Mouse (Mus musculus) thymus, postnatal 4 days (tissue): Measurements from ENCODE around the gene Sds.

Experiments
- DNase-seq: peaks from one replicate; pipeline ENCODE4 v3.0.0; 2021

Sds gene

DNA sequence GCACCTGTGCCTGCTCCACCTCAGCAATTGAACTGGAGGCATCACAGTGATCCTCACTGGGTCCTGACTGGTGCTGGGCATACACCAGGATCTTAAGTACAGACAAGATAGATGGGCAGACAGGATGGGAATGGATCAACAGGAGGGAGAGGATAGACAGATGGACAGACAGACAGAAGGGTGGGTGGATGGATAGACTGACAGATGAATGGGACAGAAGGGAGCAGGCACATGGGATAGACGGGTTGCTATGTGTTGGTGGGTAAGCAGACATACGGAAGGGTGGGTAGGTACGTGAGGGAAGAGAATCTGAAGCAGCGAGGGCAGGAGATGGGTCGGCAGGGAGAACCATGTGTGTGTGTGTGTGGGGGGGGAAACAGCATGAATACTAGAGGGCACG lies 17.1 kb downstream of the Sds start:
- DNase-seq, result no peak

DNA sequence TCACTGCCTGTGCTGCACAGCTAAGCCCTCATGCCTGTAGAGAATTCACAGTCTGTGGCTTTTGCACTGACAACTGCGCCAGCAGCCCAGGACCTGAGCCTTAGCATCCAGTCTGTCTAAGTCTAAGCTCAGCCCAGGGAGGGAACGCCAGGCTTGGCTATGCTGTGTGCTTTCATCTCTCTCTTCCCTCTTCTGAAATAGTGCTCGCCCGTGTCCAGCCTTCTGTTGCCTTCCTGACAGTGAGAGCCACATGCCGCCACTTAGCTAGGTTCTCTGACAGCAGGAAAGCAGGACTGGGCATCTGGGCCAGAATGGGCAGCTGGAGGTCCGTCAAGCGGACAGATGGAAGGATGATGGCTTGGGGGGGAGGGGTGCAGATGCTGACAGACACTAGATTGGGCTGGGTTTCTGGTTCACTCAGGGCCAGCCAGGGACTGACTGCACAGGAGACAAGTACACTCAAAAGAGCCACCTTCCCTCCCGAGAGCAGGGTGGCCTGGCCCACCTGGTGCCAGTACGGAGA lies 17.6 kb downstream of the Sds start:
- DNase-seq, result no peak

GRCm38 (mm10) chr5:120495064-120495702 lies 18.9 kb downstream of the Sds start:
- DNase-seq, result no peak

DNA sequence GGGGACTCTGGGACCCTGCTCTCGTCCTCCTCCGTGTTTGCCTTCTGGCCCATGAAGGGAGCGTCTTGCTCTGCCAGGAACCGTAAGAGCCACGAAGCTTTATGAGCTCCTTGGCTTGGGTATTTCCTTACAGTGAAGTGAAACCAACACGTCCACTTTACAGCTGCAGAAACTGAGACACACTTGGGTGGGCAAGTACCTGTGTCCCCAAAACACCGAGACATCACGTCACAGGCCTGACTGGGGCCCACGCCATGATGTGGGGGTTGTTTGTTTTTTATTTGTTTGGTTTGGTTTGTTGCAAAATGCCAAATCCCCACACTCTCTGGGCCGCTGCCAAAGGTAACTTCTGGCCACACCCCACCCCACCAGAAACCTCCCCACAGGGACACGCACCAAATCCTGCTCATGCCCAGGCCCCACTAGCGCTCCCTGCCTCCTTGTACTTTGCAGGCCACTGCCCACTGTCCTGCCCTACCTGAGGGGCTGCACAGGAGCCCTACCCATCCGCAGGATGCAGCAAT lies 19.4 kb downstream of the Sds start:
- no peak for DNase-seq

DNA sequence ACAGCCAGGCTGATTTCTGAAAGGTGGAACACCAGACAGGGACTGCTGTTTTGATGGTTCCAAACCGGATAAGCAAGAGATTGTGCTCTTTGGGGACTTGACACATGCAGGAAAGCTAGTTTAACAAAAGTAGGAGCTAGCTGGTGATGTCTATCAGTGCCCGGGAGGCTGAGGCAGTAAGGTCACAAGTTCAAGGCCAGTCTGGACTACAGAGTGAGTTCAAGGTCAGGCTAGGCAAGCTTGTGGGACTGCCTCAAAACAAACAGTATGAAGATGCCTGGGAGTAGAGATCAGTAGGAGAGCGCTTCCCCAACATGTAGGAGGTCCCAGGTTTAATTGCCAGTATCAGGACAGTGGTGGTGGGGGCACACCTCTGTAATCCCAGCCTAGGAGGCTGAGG lies 20.7 kb downstream of the Sds start:
- no peak for DNase-seq

DNA sequence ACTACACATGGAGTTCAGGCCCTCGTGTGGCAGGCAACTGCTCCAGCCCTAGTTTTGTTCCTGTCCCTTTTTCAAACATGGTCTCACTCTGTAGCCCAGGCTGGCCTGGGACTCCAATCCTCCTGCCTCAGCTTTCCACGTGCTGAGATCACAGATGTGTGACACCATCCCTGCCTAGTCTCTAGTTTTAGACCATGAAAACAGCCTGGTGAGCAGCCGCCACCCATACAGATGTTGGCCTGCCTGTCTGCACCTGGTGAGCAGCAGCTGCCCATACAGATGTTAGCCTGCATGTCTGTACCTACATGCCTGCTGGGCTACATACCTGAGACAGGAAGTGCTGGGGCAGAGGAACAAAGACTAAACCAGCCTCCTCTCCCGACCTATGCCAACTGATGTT lies 22.9 kb downstream of the Sds start:
- no peak for DNase-seq

GRCm38 (mm10) chr5:120500609-120501008 lies 24.3 kb downstream of the Sds start:
- DNase-seq, result peak; percentile 40

GRCm38 (mm10) chr5:120502147-120502621 lies 25.9 kb downstream of the Sds start:
- no peak for DNase-seq

- no peak for DNase-seq
These were observed 26.4 kb downstream of the Sds start for GRCm38 (mm10) chr5:120502675-120503143.

DNA sequence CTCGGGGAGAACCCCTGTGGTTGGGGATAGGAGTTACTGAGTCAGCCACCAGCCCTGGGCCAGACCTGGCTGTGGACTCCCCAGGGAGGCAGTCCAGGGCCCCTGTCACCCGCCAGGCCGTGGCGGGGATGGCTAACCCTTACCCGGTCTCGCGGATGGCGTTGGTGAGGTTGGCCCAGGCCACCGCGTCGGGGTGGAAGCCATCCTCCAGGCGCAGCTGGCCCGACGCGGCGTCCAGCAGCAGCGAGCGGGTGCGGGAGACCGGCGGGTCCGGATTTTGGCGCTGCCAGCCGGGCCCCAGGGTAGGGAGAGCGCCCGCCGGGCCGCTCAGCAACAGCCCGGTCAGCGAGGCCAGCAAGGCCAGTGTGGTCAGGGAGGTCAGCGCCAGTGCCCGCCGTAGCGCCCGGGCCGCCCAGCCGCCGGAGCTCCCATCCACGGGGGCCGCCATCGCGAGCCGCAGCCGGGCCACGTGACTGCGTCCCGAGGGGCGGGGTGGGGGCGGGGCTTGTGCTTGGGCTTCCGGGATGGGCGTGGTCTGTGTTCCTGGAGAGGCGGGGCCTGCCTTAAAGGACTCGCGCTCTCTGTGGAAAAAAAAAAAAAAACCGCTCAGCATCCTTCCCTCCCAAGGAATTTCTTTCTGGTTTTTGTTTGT lies 26.9 kb downstream of the Sds start, which contains the start of gene Plbd2:
Gene Plbd2 (minus strand): TSS at position 482 of the 652 bp plus-strand sequence.
- DNase-seq, result peak; percentile 88

- peak; percentile 81 for DNase-seq
These were observed 29.0 kb downstream of the Sds start for GRCm38 (mm10) chr5:120505368-120505767.

DNA sequence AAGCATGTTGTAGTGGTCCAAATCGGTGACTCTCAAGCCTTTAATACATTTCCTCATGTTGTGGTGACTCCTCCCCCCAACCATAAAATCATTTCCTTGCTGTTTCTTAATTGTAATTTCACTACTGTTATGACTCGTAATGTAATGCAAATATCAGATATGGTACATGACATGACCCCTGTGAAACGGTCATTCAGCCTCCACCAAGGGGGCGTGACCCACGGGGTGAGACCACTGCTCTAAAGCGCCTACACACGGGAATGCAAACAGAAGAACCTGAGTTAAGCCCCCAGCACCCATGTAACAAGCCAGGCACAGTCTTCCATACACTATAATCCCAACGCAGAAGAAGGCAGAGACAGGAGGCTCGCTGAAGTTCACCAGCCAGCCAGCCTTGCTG lies 29.5 kb downstream of the Sds start:
- no peak for DNase-seq

GRCm38 (mm10) chr5:120506490-120506889 lies 30.2 kb downstream of the Sds start:
- no peak for DNase-seq

GRCm38 (mm10) chr5:120507311-120507710 lies 31.0 kb downstream of the Sds start:
- no peak for DNase-seq

- DNase-seq, result peak; percentile 98
These were observed 34.8 kb downstream of the Sds start, which contains the start of gene Slc8b1 for GRCm38 (mm10) chr5:120510982-120511642. Slc8b1 (plus strand) TSS chr5:120511168.

DNA sequence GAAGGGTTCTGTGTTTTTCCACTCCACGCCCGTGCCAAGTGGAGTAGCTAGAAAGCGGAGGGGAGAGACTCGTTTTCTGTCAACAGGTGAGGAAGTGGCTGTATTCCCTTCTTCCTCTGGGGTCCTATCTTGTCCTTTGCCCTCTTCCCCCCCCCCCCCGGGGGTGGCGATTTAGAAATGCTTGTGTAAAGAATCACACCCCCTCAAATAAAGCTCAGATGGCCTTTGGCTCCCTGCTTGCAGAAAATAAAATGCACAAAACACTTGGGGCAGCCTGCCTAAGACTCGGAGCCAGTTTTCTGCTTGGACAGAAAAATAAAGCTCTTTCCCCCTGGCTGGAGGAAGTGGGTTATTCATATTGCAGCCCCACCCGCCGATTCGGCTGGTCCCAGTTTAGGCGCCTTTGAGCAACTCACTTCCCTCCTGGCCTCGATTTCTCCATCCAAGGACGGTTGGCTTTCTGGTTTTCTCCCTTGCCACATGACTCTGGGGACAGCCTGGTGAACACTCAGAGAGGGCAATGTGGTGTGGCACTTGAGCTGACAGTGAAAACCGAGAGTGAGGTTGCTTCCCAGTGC lies 35.4 kb downstream of the Sds start:
- no peak for DNase-seq

DNA sequence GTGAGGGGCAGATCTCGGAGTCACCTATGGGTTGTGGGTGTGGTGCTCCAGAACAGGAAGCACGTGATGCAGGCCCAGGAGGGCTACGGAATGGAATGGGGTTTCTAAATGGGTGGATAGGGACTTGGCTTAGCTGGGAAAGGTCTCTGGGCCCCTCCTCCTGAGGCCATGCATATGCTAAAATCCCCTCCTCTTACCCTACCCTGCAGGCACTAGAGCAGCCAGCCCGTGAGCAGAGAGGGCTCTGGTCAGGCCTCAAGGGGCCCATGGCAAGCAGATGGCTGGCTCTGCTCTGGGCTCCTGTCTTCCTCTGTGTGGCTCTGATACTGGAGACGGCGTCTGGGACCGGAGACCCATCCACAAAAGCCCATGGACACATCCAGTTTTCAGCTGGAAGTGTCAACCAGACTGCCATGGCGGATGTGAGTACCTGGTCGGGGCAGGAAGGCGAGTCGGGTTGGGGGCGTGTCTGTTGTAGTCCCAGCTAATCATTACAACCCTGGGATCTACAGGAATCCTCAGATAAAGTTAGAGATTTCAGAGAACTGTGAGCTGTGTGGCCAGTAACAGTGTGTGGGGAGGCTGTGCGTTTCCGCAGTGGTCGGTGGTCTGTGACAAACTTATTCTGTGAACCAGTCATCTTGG lies 36.7 kb downstream of the Sds start:
- DNase-seq, result no peak

DNA sequence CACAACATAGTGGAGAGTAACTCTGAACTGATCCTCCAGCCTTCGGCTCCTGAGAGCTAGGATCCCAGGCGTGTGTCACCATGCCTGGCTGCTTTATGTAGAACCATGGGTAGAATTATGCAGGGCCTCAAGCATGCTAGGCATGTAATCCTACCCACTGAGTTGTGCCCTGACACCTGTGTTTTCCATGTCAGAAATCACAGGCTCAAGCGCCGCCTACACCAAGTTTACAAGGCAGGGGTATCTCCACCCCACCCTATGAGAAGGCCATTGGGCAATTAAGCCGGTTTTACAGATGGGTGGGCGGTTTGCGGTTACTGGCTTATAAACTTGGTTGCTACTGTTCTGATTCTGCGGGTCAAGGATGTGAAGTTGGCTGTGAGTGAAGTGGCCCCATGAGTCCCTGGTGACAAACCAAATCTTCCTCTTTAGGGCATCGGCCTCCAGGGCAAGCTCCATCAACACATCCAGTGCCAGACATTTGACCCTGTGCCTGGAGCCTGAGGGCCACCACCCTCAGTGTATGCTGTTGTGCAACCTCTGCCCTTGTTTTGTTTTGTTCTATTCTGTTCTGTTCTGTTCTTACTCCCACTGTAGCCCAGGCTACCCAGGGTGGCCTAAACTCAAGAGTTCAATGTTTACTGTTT lies 37.8 kb downstream of the Sds start:
- no peak for DNase-seq

DNA sequence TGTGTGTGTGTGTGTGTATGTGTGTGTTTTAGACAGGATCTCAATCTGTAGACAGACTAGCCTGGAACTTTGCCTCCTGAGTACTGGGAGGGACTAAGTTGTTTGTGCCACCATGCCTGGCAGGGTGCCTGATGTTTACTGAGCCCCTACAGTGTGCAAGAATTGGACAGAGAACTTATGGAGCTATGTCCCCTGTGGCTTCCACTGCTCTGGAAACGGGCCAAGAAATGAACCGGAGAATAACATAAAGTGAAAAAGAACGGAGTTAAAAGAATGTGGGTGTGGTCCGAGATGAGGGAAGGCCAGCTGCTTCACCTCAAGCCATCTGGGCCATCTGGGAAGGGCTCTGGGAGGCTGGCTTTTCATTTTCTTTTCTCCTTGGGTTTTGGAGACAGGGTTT lies 38.4 kb downstream of the Sds start:
- no peak for DNase-seq

DNA sequence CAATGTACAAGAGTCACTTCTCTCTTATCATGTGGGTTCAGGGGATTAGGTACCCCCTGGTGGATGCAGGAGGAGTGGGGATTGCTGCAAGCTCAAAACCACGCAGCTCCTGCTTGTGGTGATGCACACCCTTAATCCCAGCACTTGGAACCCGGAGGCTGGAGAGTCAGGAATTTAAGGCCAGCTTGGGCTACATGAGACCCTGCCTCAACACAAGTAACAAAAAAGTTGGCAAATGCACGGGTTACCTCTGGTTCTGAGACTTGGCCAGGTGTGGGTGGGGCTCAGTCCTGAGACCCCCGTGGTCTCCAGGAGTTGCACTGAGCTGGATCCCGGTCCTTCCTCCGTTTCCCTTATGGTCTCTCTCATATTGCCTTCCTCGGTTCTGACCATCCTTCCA lies 39.1 kb downstream of the Sds start:
- DNase-seq, result no peak

- no peak for DNase-seq
These were observed 40.1 kb downstream of the Sds start for GRCm38 (mm10) chr5:120516221-120516984.
